Mouse (Mus musculus): ENCODE results near the gene Slc13a4.

- no peak for TF ChIP-seq POLR2A (IDR thresholded peaks at IDR 0.05; ENCODE audit: insufficient read depth, low read depth, low read length)
- TF ChIP-seq CTCF (IDR thresholded peaks at IDR 0.05; ENCODE audit: insufficient read depth, low read depth, low read length) = no peak
Observed at GRCm38 (mm10) chr6:35351826-35352225, 43.9 kb upstream of the Slc13a4 start.

Measured in olfactory bulb, adult 2 months (tissue).